ENCODE assay signal across 8 mouse cellular contexts in the genomic region with DNA sequence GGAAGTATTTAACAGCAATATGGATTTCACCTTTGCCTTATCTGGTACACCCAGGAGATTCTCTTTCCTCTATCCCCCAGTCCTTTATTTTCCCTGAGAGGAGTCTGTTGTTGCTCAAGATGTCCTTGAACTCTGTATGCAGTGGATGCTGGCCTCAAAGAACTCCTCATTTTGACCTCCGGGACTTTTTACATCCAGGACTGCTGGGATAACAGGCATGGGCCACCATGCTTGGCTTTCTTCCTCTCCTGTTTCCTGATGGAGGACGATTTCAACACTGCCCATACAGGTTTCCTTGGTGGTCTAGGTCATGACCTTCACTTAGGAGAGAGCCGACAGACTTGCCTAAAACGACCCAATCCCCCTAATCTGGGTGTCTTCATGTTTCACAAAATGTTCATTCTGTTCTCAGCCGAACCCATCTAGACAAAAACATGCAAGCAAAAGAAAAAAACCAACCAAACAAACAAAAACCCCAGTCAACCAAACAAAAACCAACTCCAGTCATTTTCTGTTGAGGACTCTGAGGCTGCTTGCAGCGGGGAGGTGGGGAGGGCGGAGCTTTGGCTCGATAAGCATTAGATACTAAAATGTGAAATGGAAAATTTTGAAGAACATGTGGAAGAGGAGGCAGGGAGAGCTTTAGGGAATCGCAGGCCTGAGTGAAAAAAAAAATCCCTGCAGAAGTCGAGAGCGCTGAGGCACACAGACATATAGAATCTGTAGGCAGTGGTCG. TPM values are rescaled to one million over a fixed set of nuclear protein-coding genes. Genes with fewer than 3 reads are reported as not detected.
DNase-seq lines count a peak whose midpoint lies in the region; ATAC-seq and TF ChIP-seq lines count a peak whose summit lies in the region.

No protein-coding gene starts in this region.

- peak; percentile 52 to 84 for DNase-seq in adrenal gland, adult (ENCODE audit: inconsistent age in 2 of 2, low spot score in 1 of 2)
- no peak for DNase-seq in adrenal gland, adult 18-20 months (ENCODE audit: low spot score in 2 of 2)
- DNase-seq in spleen, adult 2 months (ENCODE audit: low read depth in 1 of 2, low spot score in 2 of 2) = no peak
- DNase-seq in spleen, adult 12 weeks (ENCODE audit: low spot score) = no peak
- DNase-seq in kidney, adult 9 months = peak; percentile 26
- no peak for DNase-seq in spleen, postnatal 4 days (ENCODE audit: low spot score in 2 of 2)

- H3K4me2 ChIP-seq in forebrain, embryonic 15.5 days (replicated peaks) = peak overlapping the region; percentile 57
- H3K4me2 ChIP-seq in midbrain, embryonic 12.5 days (replicated peaks) = peak overlapping the region; percentile 46

- H3K9me3 ChIP-seq in forebrain, embryonic 15.5 days = no peaks in the 10 kb centered on the region
- H3K9me3 ChIP-seq in midbrain, embryonic 12.5 days = no peaks in the 10 kb centered on the region

- H3K27me3 ChIP-seq in spleen, adult 2 months (ENCODE audit: control insufficient read depth, insufficient read depth, low read length) = no peaks in the 10 kb centered on the region; the same call in 1 of the 2 replicates
- no peaks in the 10 kb centered on the region for H3K27me3 ChIP-seq in forebrain, embryonic 15.5 days
- H3K27me3 ChIP-seq in midbrain, embryonic 12.5 days = no peaks in the 10 kb centered on the region

- H3K4me3 ChIP-seq in spleen, adult 2 months (ENCODE audit: extremely low read depth, insufficient read depth, insufficient read length) = peak overlapping the region; percentile 59
- peak overlapping the region; percentile 78 for H3K4me3 ChIP-seq in forebrain, embryonic 15.5 days
- H3K4me3 ChIP-seq in midbrain, embryonic 12.5 days = peak overlapping the region; percentile 70

- H3K4me1 ChIP-seq in spleen, adult 2 months (ENCODE audit: control insufficient read depth, insufficient read depth, insufficient read length) = peaks cover 3% of the 10 kb centered on the region; the same call in 1 of the 2 replicates
- H3K4me1 ChIP-seq in forebrain, embryonic 15.5 days = peaks cover 19% of the 10 kb centered on the region
- peaks cover 15% of the 10 kb centered on the region for H3K4me1 ChIP-seq in midbrain, embryonic 12.5 days

- H3K9ac ChIP-seq in forebrain, embryonic 15.5 days (replicated peaks) = peak overlapping the region; percentile 70
- peak overlapping the region; percentile 50 for H3K9ac ChIP-seq in midbrain, embryonic 12.5 days (replicated peaks)

- no peak for TF ChIP-seq CTCF in spleen, adult 2 months (IDR thresholded peaks at IDR 0.05; ENCODE audit: extremely low read depth, insufficient read depth, insufficient read length, insufficient replicate concordance)

- H3K27ac ChIP-seq in spleen, adult 2 months (ENCODE audit: insufficient read depth, low read length) = peak overlapping the region; percentile 50
- H3K27ac ChIP-seq in forebrain, embryonic 15.5 days (replicated peaks) = peak overlapping the region; percentile 97
- peak overlapping the region; percentile 79 for H3K27ac ChIP-seq in midbrain, embryonic 12.5 days (replicated peaks)

- TF ChIP-seq POLR2A in spleen, adult 2 months (IDR thresholded peaks at IDR 0.05; ENCODE audit: low read depth, low read length) = no peak

- ATAC-seq in forebrain, embryonic 15.5 days (replicated peaks) = peak; percentile 2
- no peak for ATAC-seq in midbrain, embryonic 12.5 days (ENCODE audit: low FRiP score, low read depth)

- no peaks in the 10 kb centered on the region for H3K36me3 ChIP-seq in spleen, adult 2 months (ENCODE audit: control insufficient read depth, insufficient read depth, low read length)
- H3K36me3 ChIP-seq in forebrain, embryonic 15.5 days = no peaks in the 10 kb centered on the region
- H3K36me3 ChIP-seq in midbrain, embryonic 12.5 days = no peaks in the 10 kb centered on the region

- 17% methylated on average over 12 of the region's 12 CpGs for WGBS in spleen, adult 2 months
- WGBS in forebrain, embryonic 15.5 days = 11% methylated on average over 12 of the region's 12 CpGs
- 7% methylated on average over 12 of the region's 12 CpGs for WGBS in midbrain, embryonic 12.5 days

RNA-seq across cellular contexts. Expression of a gene that starts 1.0 kb away (rescaled TPM):
- total RNA-seq in adrenal gland, adult 18-20 months (2021) = 10 to 100 TPM; 36.6 to 62.1 TPM
- 2.8 and 3.5 TPM in 2 replicates for polyA plus RNA-seq in spleen, adult 2 months (2012; rRNA removed)
- polyA plus RNA-seq in forebrain, embryonic 15.5 days (2015; fragmentation: Nextera tagmentation; extraction: Ambion mirVana) = 99.7 and 108 TPM in 2 replicates
- 67.1 and 69.2 TPM in 2 replicates for polyA plus RNA-seq in midbrain, embryonic 12.5 days (2016; fragmentation: Nextera tagmentation; extraction: Ambion mirVana)

RNA-seq across cellular contexts. Expression of a gene that starts 49.4 kb away (rescaled TPM):
- total RNA-seq in adrenal gland, adult 18-20 months (2021) = 10 to 100 TPM; 13.1 to 16.3 TPM
- 1.9 and 2.3 TPM in 2 replicates for polyA plus RNA-seq in spleen, adult 2 months (2012; rRNA removed)
- 15.2 and 15.3 TPM in 2 replicates for polyA plus RNA-seq in forebrain, embryonic 15.5 days (2015; fragmentation: Nextera tagmentation; extraction: Ambion mirVana)
- 15.8 and 16.1 TPM in 2 replicates for polyA plus RNA-seq in midbrain, embryonic 12.5 days (2016; fragmentation: Nextera tagmentation; extraction: Ambion mirVana)

RNA-seq across cellular contexts. Expression of a gene that starts 52.9 kb away (rescaled TPM):
- total RNA-seq in adrenal gland, adult 18-20 months (2021) = under 1 TPM in 1 of 2 experiments, not detected in 1; 0.64 TPM
- polyA plus RNA-seq in spleen, adult 2 months (2012; rRNA removed) = not detected in 2 replicates
- 0.91 and 1.3 TPM in 2 replicates for polyA plus RNA-seq in forebrain, embryonic 15.5 days (2015; fragmentation: Nextera tagmentation; extraction: Ambion mirVana)
- polyA plus RNA-seq in midbrain, embryonic 12.5 days (2016; fragmentation: Nextera tagmentation; extraction: Ambion mirVana) = not detected in 2 replicates

Comparison
In these comparisons a context has a peak if more than half of its experiments do, and no peak if none do; other contexts are left out.
1. DNase-seq: peak in adrenal gland, adult (2 of 2) and kidney, adult 9 months (single experiment); none in adrenal gland, adult 18-20 months (0 of 2), spleen, adult 2 months (0 of 2), spleen, adult 12 weeks (single experiment) and spleen, postnatal 4 days (0 of 2).
2. RNA of a gene that starts 1.0 kb away (polyA plus RNA-seq): 99.7 to 108 TPM in forebrain, embryonic 15.5 days and 67.1 to 69.2 TPM in midbrain, embryonic 12.5 days; 2.8 to 3.5 TPM in spleen, adult 2 months; every median in the first group is over 10 times any median in the second.
3. Peak in every context shown above with its lines, with median percentiles within 50 percentile points of each other: H3K27ac ChIP-seq and H3K4me3 ChIP-seq.